8 mouse cellular contexts compared by ENCODE assay signal in the genomic region with DNA sequence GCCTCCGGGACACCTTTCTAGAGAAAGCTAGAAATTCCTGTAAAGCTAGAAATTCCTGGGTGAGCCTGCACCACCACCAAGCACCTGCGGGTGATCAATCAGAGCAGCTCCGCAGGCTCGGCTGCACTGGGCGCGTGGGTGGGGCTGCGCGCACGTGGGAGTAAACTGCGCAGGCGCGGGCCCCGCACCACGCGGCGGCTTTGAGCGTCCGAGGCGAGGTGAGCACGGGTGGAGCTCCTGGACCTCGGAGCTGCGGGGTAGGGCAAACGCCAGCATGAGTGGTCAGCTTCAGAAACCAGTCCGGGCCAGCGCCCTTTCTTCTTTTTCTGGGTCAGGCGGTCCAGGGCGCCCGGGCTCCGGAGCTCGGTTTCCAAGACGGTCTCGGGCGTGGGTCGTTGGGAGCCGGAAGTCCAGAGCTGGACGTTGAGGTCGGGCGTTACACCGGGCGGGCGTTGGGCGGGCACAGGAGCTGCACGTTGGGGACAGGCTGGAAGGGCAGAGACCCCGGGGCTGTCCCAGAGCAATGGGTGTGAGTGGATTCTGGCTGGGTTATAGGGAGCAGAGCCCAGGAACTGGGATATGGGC. TPM values are rescaled to one million over a fixed set of nuclear protein-coding genes. Genes with fewer than 3 reads are reported as not detected.
DNase-seq lines count a peak whose midpoint lies in the region; ATAC-seq and TF ChIP-seq lines count a peak whose summit lies in the region.

A gene (plus strand): TSS at position 163 of the 585 bp plus-strand sequence.

- ATAC-seq in lung, embryonic 14.5 days (ENCODE audit: insufficient read depth): no peak
- no peak for ATAC-seq in hindbrain, postnatal 0 days
- ATAC-seq in neural tube, embryonic 15.5 days (ENCODE audit: low FRiP score): no peak

- H3K27ac ChIP-seq in lung, embryonic 14.5 days (ENCODE audit: low read depth): no peak within 1 kb of the TSS
- no peak within 1 kb of the TSS for H3K27ac ChIP-seq in forebrain, embryonic 10.5 days
- H3K27ac ChIP-seq in hindbrain, postnatal 0 days: no peak within 1 kb of the TSS
- no peak within 1 kb of the TSS for H3K27ac ChIP-seq in neural tube, embryonic 15.5 days (replicated peaks)

- peak; percentile 57 for DNase-seq in lung, embryonic 14.5 days
- DNase-seq in lung, adult 2 months: no peak
- DNase-seq in forebrain, embryonic 10.5 days (ENCODE audit: extremely low spot score, low spot score): no peak
- peak; percentile 13 for DNase-seq in hindbrain, postnatal 0 days (ENCODE audit: low spot score)
- DNase-seq in adrenal gland, adult (ENCODE audit: inconsistent age in 2 of 2, low spot score in 1 of 2): no peak
- DNase-seq in layer of hippocampus, adult 9-10 months (ENCODE audit: low spot score): no peak
- DNase-seq in spleen, postnatal 14 days (ENCODE audit: low spot score in 2 of 2): no peak

- TF ChIP-seq CTCF in lung, embryonic 14.5 days (IDR thresholded peaks at IDR 0.05; ENCODE audit: low read depth): no peak
- TF ChIP-seq CTCF in lung, adult 2 months (IDR thresholded peaks at IDR 0.05; ENCODE audit: insufficient read depth, low read length): no peak
- TF ChIP-seq CTCF in hindbrain, postnatal 0 days (IDR thresholded peaks at IDR 0.05; ENCODE audit: low read depth): no peak

- H3K27me3 ChIP-seq in lung, embryonic 14.5 days (ENCODE audit: insufficient read depth, low read length): no peaks in the 10 kb centered on the region
- peaks cover 40% of the 10 kb centered on the region for H3K27me3 ChIP-seq in forebrain, embryonic 10.5 days (ENCODE audit: poor library complexity, severe bottlenecking)
- H3K27me3 ChIP-seq in hindbrain, postnatal 0 days (ENCODE audit: insufficient read depth, low read length): no peaks in the 10 kb centered on the region
- H3K27me3 ChIP-seq in neural tube, embryonic 15.5 days (replicated peaks): no peaks in the 10 kb centered on the region

- H3K4me2 ChIP-seq in lung, embryonic 14.5 days: peak within 1 kb of the TSS; percentile 53
- peak within 1 kb of the TSS; percentile 36 for H3K4me2 ChIP-seq in hindbrain, postnatal 0 days (ENCODE audit: low read depth, low read length)
- peak within 1 kb of the TSS; percentile 48 for H3K4me2 ChIP-seq in neural tube, embryonic 15.5 days

- no peak for TF ChIP-seq POLR2A in lung, adult 2 months (IDR thresholded peaks at IDR 0.05; ENCODE audit: borderline replicate concordance, extremely low read depth, low read depth, low read length)

- peak within 1 kb of the TSS; percentile 18 for H3K4me3 ChIP-seq in lung, embryonic 14.5 days (ENCODE audit: low read depth, low read length)
- no peak within 1 kb of the TSS for H3K4me3 ChIP-seq in lung, adult 2 months (replicated peaks; ENCODE audit: extremely low read depth, low read depth, low read length)
- H3K4me3 ChIP-seq in forebrain, embryonic 10.5 days: peak within 1 kb of the TSS; percentile 27; the same call in 1 of the 2 replicates
- no peak within 1 kb of the TSS for H3K4me3 ChIP-seq in hindbrain, postnatal 0 days (ENCODE audit: low read length)
- H3K4me3 ChIP-seq in neural tube, embryonic 15.5 days (replicated peaks): peak within 1 kb of the TSS; percentile 22

- no peak within 1 kb of the TSS for H3K9ac ChIP-seq in lung, embryonic 14.5 days
- H3K9ac ChIP-seq in hindbrain, postnatal 0 days (replicated peaks; ENCODE audit: low read length): no peak within 1 kb of the TSS
- no peak within 1 kb of the TSS for H3K9ac ChIP-seq in neural tube, embryonic 15.5 days (replicated peaks)

- H3K9me3 ChIP-seq in lung, embryonic 14.5 days (ENCODE audit: low read depth, low read length): no peaks in the 10 kb centered on the region; the same call in 1 of the 2 replicates
- H3K9me3 ChIP-seq in forebrain, embryonic 10.5 days: peaks cover 6% of the 10 kb centered on the region; the same call in 1 of the 2 replicates
- H3K9me3 ChIP-seq in hindbrain, postnatal 0 days (ENCODE audit: low read length): no peaks in the 10 kb centered on the region
- no peaks in the 10 kb centered on the region for H3K9me3 ChIP-seq in neural tube, embryonic 15.5 days (replicated peaks)

- H3K36me3 ChIP-seq in lung, embryonic 14.5 days (ENCODE audit: insufficient read depth): no peaks in the 10 kb centered on the region
- H3K36me3 ChIP-seq in forebrain, embryonic 10.5 days (replicated peaks): no peaks in the 10 kb centered on the region
- no peaks in the 10 kb centered on the region for H3K36me3 ChIP-seq in hindbrain, postnatal 0 days (ENCODE audit: insufficient read depth, low read length)
- no peaks in the 10 kb centered on the region for H3K36me3 ChIP-seq in neural tube, embryonic 15.5 days

- peaks cover 6% of the 10 kb centered on the region; the same call in 1 of the 2 replicates for H3K4me1 ChIP-seq in lung, embryonic 14.5 days (ENCODE audit: insufficient read depth)
- H3K4me1 ChIP-seq in lung, adult 2 months (ENCODE audit: control insufficient read depth, insufficient read depth, low read length): peaks cover 1% of the 10 kb centered on the region
- peaks cover 10% of the 10 kb centered on the region for H3K4me1 ChIP-seq in forebrain, embryonic 10.5 days
- H3K4me1 ChIP-seq in hindbrain, postnatal 0 days (ENCODE audit: insufficient read depth, low read length): 0 out of 2 replicates have a peak, but pooled peaks cover under 1% of the 10 kb centered on the region
- peaks cover 8% of the 10 kb centered on the region for H3K4me1 ChIP-seq in neural tube, embryonic 15.5 days

- 45% methylated on average over 44 of the region's 44 CpGs for WGBS in lung, embryonic 14.5 days
- WGBS in lung, adult 2 months: 51% methylated on average over 44 of the region's 44 CpGs
- 62% methylated on average over 44 of the region's 44 CpGs for WGBS in forebrain, embryonic 10.5 days
- WGBS in hindbrain, postnatal 0 days: 70% methylated on average over 44 of the region's 44 CpGs
- 69% methylated on average over 40 of the region's 44 CpGs for WGBS in neural tube, embryonic 15.5 days

RNA-seq across cellular contexts. Expression of the gene that starts here (rescaled TPM):
- 1.3 and 2.0 TPM in 2 replicates for polyA plus RNA-seq in lung, embryonic 14.5 days (2014; fragmentation: Nextera tagmentation; extraction: Ambion mirVana)
- 0.04 TPM in 1 of 2 replicates, not detected in the other for polyA plus RNA-seq in lung, adult 2 months (2012; rRNA removed)
- 0.48 and 0.49 TPM in 2 replicates for polyA plus RNA-seq in forebrain, embryonic 10.5 days (2016; fragmentation: Nextera tagmentation; extraction: Ambion mirVana)
- total RNA-seq in hindbrain, postnatal 0 days (2014; rRNA removed): 0.94 and 1.0 TPM in 2 replicates
- polyA plus RNA-seq in hindbrain, postnatal 0 days (2015; fragmentation: Nextera tagmentation; extraction: Ambion mirVana): 0.68 and 0.81 TPM in 2 replicates
- 1.1 and 1.2 TPM in 2 replicates for polyA plus RNA-seq in neural tube, embryonic 15.5 days (2015; fragmentation: Nextera tagmentation; extraction: Ambion mirVana)

Comparison
In these comparisons a context has a peak if more than half of its experiments do, and no peak if none do; other contexts are left out.
1. DNase-seq: peak in lung, embryonic 14.5 days (single experiment) and hindbrain, postnatal 0 days (single experiment); none in lung, adult 2 months (single experiment), forebrain, embryonic 10.5 days (single experiment), adrenal gland, adult (0 of 2), layer of hippocampus, adult 9-10 months (single experiment) and spleen, postnatal 14 days (0 of 2).
2. H3K4me3 ChIP-seq: peak in lung, embryonic 14.5 days (single experiment), forebrain, embryonic 10.5 days (single experiment) and neural tube, embryonic 15.5 days (single experiment); none in lung, adult 2 months (single experiment) and hindbrain, postnatal 0 days (single experiment).
3. Peak in every context shown above with its lines, with median percentiles within 50 percentile points of each other: H3K4me2 ChIP-seq.